Mouse (Mus musculus) neural tube, embryonic 14.5 days (tissue): ENCODE measurements around the gene Ak5. TPM values are rescaled to one million over a fixed set of nuclear protein-coding genes. Genes with fewer than 3 reads are reported as not detected.

Experiments used
- ATAC-seq: fragments of 200-750 bp; cut with Nextera tagmentation; 2 replicates; pipeline ENCODE4 v1.8.0; 2017; ENCODE audit warnings: low read depth, mild to moderate bottlenecking, moderate TSS enrichment, moderate library complexity
- H3K27ac ChIP-seq: fragments of 300-500 bp; sonication (generic); 2 replicates; pipeline ENCODE4 v1.5.1; 2014; ENCODE audit warnings: low read depth, mild to moderate bottlenecking, control low read depth, low read length, moderate library complexity, mixed read lengths
- H3K27me3 ChIP-seq: fragments of 300-500 bp; sonication (generic); 2 replicates; pipeline ENCODE4 v1.6.1; 2014; ENCODE audit warnings: low read length; ENCODE audit not compliant: control insufficient read depth, insufficient read depth
- H3K36me3 ChIP-seq: fragments of 300-500 bp; sonication (generic); 2 replicates; pipeline ENCODE4 v1.6.1; 2014; ENCODE audit warnings: low read length, mixed read lengths; ENCODE audit not compliant: control insufficient read depth, insufficient read depth
- H3K4me1 ChIP-seq: fragments of 300-500 bp; sonication (generic); 2 replicates; pipeline ENCODE4 v1.6.1; 2014; ENCODE audit warnings: low read length; ENCODE audit not compliant: control insufficient read depth, insufficient read depth
- H3K4me2 ChIP-seq: fragments of 300-500 bp; sonication (generic); 2 replicates; pipeline ENCODE4 v1.6.1; 2014; ENCODE audit warnings: mild to moderate bottlenecking, low read depth, low read length, control low read depth
- H3K4me3 ChIP-seq: fragments of 300-500 bp; sonication (generic); 2 replicates; pipeline ENCODE4 v1.5.1; 2014; ENCODE audit warnings: low read depth, low read length, control low read depth, mixed read lengths
- H3K9ac ChIP-seq: fragments of 300-500 bp; sonication (generic); replicated peaks from 2 replicates; pipeline ENCODE4 v1.6.1; 2014; ENCODE audit warnings: low read depth, mild to moderate bottlenecking, control low read depth, low read length, mixed read lengths
- H3K9me3 ChIP-seq: fragments of 300-500 bp; sonication (generic); 2 replicates; pipeline ENCODE4 v1.6.1; 2016; ENCODE audit warnings: low read length; ENCODE audit not compliant: control insufficient read depth
- WGBS: fragments of 180-500 bp; shearing (Covaris S2); extraction: QIAGEN DNeasy Blood & Tissue Kit; methylation state at CpG from one replicate; pipeline ENCODE4 v1.1.7; 2014; 5-methylcytosine and 5-hydroxymethylcytosine counted together
- polyA plus RNA-seq: library from polyadenylated mRNA; unstranded; fragments of >200 nt; fragmentation: Nextera tagmentation; extraction: Ambion mirVana; gene quantifications from 2 replicates; pipeline ENCODE4 v1.2.1, GENCODE M21; 2014

Ak5 gene
- polyA plus RNA-seq, 1 experiment from 2014 or later, result 24.1 TPM

DNA sequence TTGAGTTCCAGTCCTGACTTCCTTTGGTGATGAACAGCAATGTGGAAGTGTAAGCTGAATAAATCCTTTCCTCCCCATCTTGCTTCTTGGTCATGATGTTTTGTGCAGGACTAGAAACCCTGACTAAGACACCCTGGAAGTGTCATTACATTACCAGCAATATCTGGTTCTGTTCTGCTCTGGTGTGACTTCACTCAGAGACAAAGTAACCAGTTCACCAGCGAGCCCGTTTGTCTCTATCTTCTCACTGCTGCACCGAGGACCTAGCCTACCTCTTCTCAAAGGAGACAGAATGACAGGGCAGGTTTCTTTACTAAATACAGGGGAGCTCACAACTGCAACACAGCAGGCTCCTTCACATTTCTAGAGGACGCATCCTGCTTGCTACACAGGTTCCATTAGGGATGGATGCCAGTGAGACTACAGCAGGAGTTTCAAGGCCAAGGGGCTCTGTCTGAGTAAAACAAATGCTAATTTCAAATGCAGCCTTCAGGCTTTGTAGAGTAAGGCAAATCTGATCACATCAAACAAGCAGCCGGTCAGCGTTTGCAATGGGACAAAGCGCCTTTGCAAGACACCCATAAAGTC lies 117.5 kb downstream of the Ak5 start:
- WGBS, result 77% methylated on average over 7 of the region's 7 CpGs
- H3K9ac ChIP-seq, result no peak overlapping the region

DNA sequence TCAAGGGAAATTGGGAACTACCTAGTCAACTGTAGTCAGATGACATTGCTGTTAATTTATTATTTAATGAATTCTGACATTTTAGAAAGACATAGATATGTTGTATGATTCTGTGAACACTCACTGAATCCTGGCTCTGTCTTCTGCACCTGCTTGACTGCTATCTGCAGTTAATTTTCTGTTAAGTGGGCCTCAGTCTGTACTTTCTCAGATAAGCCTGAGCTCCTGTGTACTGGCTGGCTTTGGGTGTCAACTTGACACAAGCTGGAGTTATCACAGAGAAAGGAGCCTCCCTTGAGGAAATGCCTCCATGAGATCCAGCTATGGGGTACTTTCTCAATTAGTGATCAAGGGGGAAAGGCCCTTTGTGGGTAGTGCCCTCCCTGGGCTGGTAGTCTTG lies 118.1 kb downstream of the Ak5 start:
- Histone ChIP-seq H3K4me3 (no peak overlapping the region), H3K4me1 (no peaks in the 10 kb centered on the region), H3K27me3 (no peaks in the 10 kb centered on the region), H3K27ac (no peak overlapping the region), H3K9ac (no peak overlapping the region), H3K4me2 (no peak overlapping the region), H3K9me3 (no peaks in the 10 kb centered on the region), H3K36me3 (no peaks in the 10 kb centered on the region)
- ATAC-seq, result no peak

More for the DNA sequence above, 117.5 kb downstream of the Ak5 start:
- Histone ChIP-seq H3K4me1 (no peaks in the 10 kb centered on the region), H3K9me3 (no peaks in the 10 kb centered on the region), H3K27me3 (no peaks in the 10 kb centered on the region), H3K4me2 (no peak overlapping the region), H3K27ac (no peak overlapping the region), H3K4me3 (no peak overlapping the region), H3K36me3 (no peaks in the 10 kb centered on the region)
- no peak for ATAC-seq

DNA sequence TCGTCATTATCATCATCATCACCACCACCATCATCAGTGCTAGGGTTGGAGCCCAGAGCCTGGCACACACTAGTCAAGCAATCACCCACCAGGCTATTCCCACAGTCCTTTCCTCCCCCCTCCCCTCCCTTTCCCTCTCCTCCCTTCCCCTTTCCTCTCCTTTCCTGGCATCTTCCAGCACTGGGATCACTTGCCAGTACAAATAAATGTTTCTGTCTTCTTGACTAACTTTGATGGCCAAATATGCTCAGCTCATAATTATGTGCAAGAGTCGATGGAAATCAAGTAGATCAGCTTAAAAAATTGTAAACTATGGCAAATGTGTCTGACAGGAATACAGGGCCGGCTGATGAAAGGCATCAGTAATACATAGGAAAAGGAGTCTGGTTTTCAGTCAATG lies 123.2 kb downstream of the Ak5 start:
- H3K4me3 ChIP-seq, result no peak overlapping the region
- ATAC-seq, result no peak
- 90% methylated on average over 3 of the region's 3 CpGs for WGBS
- no peaks in the 10 kb centered on the region for H3K27me3 ChIP-seq
- no peak overlapping the region for H3K4me2 ChIP-seq
- no peak overlapping the region for H3K9ac ChIP-seq
- H3K4me1 ChIP-seq, result no peaks in the 10 kb centered on the region
- no peaks in the 10 kb centered on the region for H3K36me3 ChIP-seq
- no peak overlapping the region for H3K27ac ChIP-seq
- H3K9me3 ChIP-seq, result no peaks in the 10 kb centered on the region

- WGBS, result 79% methylated on average over 5 of the region's 5 CpGs
- no peaks in the 10 kb centered on the region for H3K27me3 ChIP-seq
- H3K36me3 ChIP-seq, result no peaks in the 10 kb centered on the region
- ATAC-seq, result no peak
- H3K27ac ChIP-seq, result no peak overlapping the region
- no peak overlapping the region for H3K4me2 ChIP-seq
- H3K9me3 ChIP-seq, result no peaks in the 10 kb centered on the region
- H3K4me1 ChIP-seq, result no peaks in the 10 kb centered on the region
- H3K9ac ChIP-seq, result no peak overlapping the region
- H3K4me3 ChIP-seq, result no peak overlapping the region
Observed at GRCm38 (mm10) chr3:152542298-152542697, 125.9 kb downstream of the Ak5 start.

- Histone ChIP-seq H3K27me3 (no peaks in the 10 kb centered on the region), H3K4me2 (no peak overlapping the region), H3K9me3 (no peaks in the 10 kb centered on the region), H3K36me3 (no peaks in the 10 kb centered on the region), H3K27ac (no peak overlapping the region), H3K4me1 (no peaks in the 10 kb centered on the region), H3K9ac (no peak overlapping the region), H3K4me3 (no peak overlapping the region)
- 92% methylated on average over 5 of the region's 5 CpGs for WGBS
- no peak for ATAC-seq
Observed at GRCm38 (mm10) chr3:152530344-152530743, 137.8 kb downstream of the Ak5 start.

DNA sequence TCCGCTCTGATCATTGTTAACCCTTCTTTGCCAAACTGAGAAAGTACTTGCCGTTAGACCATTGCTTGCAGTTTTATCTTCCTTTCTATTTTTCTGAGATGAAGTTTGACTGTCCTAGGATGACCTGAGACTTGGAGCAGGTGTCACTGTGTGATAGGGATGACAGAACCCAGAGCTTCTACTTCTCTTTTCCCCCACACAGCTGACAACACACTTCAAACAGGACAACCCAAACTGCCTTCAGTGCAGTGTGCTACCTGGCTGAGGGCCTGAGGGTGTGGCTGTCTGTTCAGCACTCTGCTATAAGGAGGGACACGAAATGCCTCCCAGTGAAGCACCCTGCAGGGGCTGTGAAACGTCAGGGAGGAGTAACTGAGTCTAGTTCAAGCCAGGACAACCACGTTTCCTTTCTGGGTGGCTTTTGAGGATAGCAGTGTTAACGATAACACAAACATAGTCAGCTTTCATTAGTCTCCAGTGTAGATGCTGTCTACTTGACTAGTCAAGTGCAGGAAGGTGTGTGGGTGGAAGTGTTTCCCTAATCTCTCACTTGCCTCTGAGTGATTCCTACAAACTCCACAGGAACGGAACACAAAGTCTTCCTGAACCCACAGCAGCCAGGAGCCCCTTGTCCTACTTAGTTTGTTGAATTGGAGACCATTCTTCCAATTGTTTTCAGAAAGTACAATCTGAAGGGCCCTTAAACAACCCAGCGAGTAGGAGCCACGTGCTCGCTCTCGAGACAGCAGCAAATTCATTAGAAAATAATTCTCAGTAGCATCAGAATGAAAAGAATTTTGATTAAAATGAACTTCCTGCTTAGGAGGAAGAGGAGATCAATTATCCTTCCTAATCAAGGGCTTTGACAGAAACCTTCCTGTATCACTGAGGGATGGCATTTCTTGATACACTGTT lies 138.8 kb downstream of the Ak5 start:
- H3K9me3 ChIP-seq, result no peaks in the 10 kb centered on the region
- no peaks in the 10 kb centered on the region for H3K4me1 ChIP-seq
- no peak overlapping the region for H3K27ac ChIP-seq
- H3K27me3 ChIP-seq, result no peaks in the 10 kb centered on the region
- WGBS, result 75% methylated on average over 11 of the region's 11 CpGs
- no peak for ATAC-seq
- no peaks in the 10 kb centered on the region for H3K36me3 ChIP-seq
- H3K4me3 ChIP-seq, result no peak overlapping the region
- no peak overlapping the region for H3K9ac ChIP-seq
- no peak overlapping the region for H3K4me2 ChIP-seq

GRCm38 (mm10) chr3:152526721-152527120 lies 141.4 kb downstream of the Ak5 start:
- H3K4me1 ChIP-seq, result no peaks in the 10 kb centered on the region
- no peak overlapping the region for H3K4me2 ChIP-seq
- WGBS, result 87% methylated on average over 8 of the region's 8 CpGs
- no peaks in the 10 kb centered on the region for H3K27me3 ChIP-seq
- H3K9ac ChIP-seq, result no peak overlapping the region
- ATAC-seq, result no peak
- H3K4me3 ChIP-seq, result no peak overlapping the region
- no peak overlapping the region for H3K27ac ChIP-seq
- no peaks in the 10 kb centered on the region for H3K9me3 ChIP-seq
- H3K36me3 ChIP-seq, result no peaks in the 10 kb centered on the region

- H3K36me3 ChIP-seq, result no peaks in the 10 kb centered on the region
- no peak overlapping the region for H3K4me3 ChIP-seq
- H3K9ac ChIP-seq, result no peak overlapping the region
- H3K9me3 ChIP-seq, result no peaks in the 10 kb centered on the region
- WGBS, result 86% methylated on average over 4 of the region's 4 CpGs
- no peaks in the 10 kb centered on the region for H3K4me1 ChIP-seq
- H3K4me2 ChIP-seq, result no peak overlapping the region
- H3K27me3 ChIP-seq, result no peaks in the 10 kb centered on the region
- H3K27ac ChIP-seq, result no peak overlapping the region
- no peak for ATAC-seq
Observed at GRCm38 (mm10) chr3:152523315-152523638, 144.9 kb downstream of the Ak5 start.

- H3K4me2 ChIP-seq, result no peak overlapping the region
- no peaks in the 10 kb centered on the region for H3K27me3 ChIP-seq
- no peaks in the 10 kb centered on the region for H3K4me1 ChIP-seq
- H3K9me3 ChIP-seq, result no peaks in the 10 kb centered on the region
- H3K27ac ChIP-seq, result no peak overlapping the region
- H3K4me3 ChIP-seq, result no peak overlapping the region
- no peak overlapping the region for H3K9ac ChIP-seq
- no peaks in the 10 kb centered on the region for H3K36me3 ChIP-seq
- WGBS, result 75% methylated on average over 6 of the region's 6 CpGs
- ATAC-seq, result no peak
Observed at GRCm38 (mm10) chr3:152522634-152523314, 145.4 kb downstream of the Ak5 start.
